Comparison of ENCODE assay signal across 8 mouse cellular contexts in genomic region chr7:31000505-31001020, GRCm38 (mm10). TPM values are rescaled to one million over a fixed set of nuclear protein-coding genes. Genes with fewer than 3 reads are reported as not detected.
DNase-seq lines count a peak whose midpoint lies in the region; ATAC-seq and TF ChIP-seq lines count a peak whose summit lies in the region.

No protein-coding gene starts in this region.

- peak overlapping the region; percentile 24 for H3K4me3 ChIP-seq in bone marrow macrophage, adult 2 months (ENCODE audit: insufficient read depth, low read length)
- no peak overlapping the region for H3K4me3 ChIP-seq in intestine, postnatal 0 days (ENCODE audit: low read depth, low read length)
- no peak overlapping the region for H3K4me3 ChIP-seq in liver, postnatal 0 days (ENCODE audit: low read depth, low read length)

- no peak for TF ChIP-seq EP300 in liver, postnatal 0 days (IDR thresholded peaks at IDR 0.05; ENCODE audit: low read depth)

- peaks cover 43% of the 10 kb centered on the region for H3K4me1 ChIP-seq in bone marrow macrophage, adult 2 months (ENCODE audit: control insufficient read depth, insufficient read depth, low read length)
- 0 out of 2 replicates have a peak, but pooled peaks cover 3% of the 10 kb centered on the region for H3K4me1 ChIP-seq in intestine, postnatal 0 days (replicated peaks; ENCODE audit: control insufficient read depth, insufficient read depth, low read length)
- peaks cover 21% of the 10 kb centered on the region for H3K4me1 ChIP-seq in liver, postnatal 0 days (ENCODE audit: insufficient read depth)

- ATAC-seq in intestine, postnatal 0 days = 0 out of 2 replicates have a peak, but pooled peaks have one; percentile 10
- ATAC-seq in liver, postnatal 0 days = peak; percentile 54

- H3K4me2 ChIP-seq in intestine, postnatal 0 days (replicated peaks; ENCODE audit: low read depth) = no peak overlapping the region
- peak overlapping the region; percentile 22; the same call in 1 of the 2 replicates for H3K4me2 ChIP-seq in liver, postnatal 0 days (ENCODE audit: low read depth, low read length)

- no peaks in the 10 kb centered on the region for H3K9me3 ChIP-seq in intestine, postnatal 0 days (ENCODE audit: control insufficient read depth)
- peaks cover 5% of the 10 kb centered on the region; the same call in 1 of the 2 replicates for H3K9me3 ChIP-seq in liver, postnatal 0 days (ENCODE audit: low read length)

- TF ChIP-seq CTCF in bone marrow macrophage, adult 2 months (IDR thresholded peaks at IDR 0.05; ENCODE audit: low read depth, low read length) = no peak
- no peak for TF ChIP-seq CTCF in intestine, postnatal 0 days (IDR thresholded peaks at IDR 0.05; ENCODE audit: low read depth)
- TF ChIP-seq CTCF in liver, postnatal 0 days (IDR thresholded peaks at IDR 0.05; ENCODE audit: low read depth) = no peak

- intact Hi-C loops in gastrocnemius, postnatal 14 days (cut with DNase I; ENCODE audit: low total_unique reads) = no loop called here

- no peak overlapping the region for H3K9ac ChIP-seq in intestine, postnatal 0 days (ENCODE audit: low read depth, low read length)
- H3K9ac ChIP-seq in liver, postnatal 0 days (replicated peaks) = no peak overlapping the region; the same call in 1 of the 2 replicates

- no peaks in the 10 kb centered on the region for H3K27me3 ChIP-seq in intestine, postnatal 0 days (replicated peaks; ENCODE audit: control insufficient read depth, insufficient read depth, low read length)
- H3K27me3 ChIP-seq in liver, postnatal 0 days (ENCODE audit: insufficient read depth, low read length) = no peaks in the 10 kb centered on the region

- DNase-seq in layer of hippocampus, adult 11-12 months (ENCODE audit: low spot score) = peak; percentile 17
- no peak for DNase-seq in layer of hippocampus, adult 18-20 months (ENCODE audit: low spot score in 2 of 2)
- peak; percentile 64 for DNase-seq in gastrocnemius, postnatal 14 days
- DNase-seq in liver, postnatal 0 days = peak; percentile 51
- DNase-seq in retina, postnatal 7 days (ENCODE audit: low read depth, low spot score) = peak; percentile 37
- peak; percentile 39 for DNase-seq in thymus, postnatal 4 days

- WGBS in intestine, postnatal 0 days = 10% methylated on average over 7 of the region's 7 CpGs
- WGBS in liver, postnatal 0 days (ENCODE audit: insufficient replicate concordance) = 8% methylated on average over 7 of the region's 7 CpGs

- no peaks in the 10 kb centered on the region for H3K36me3 ChIP-seq in intestine, postnatal 0 days (ENCODE audit: control insufficient read depth, insufficient read depth)
- H3K36me3 ChIP-seq in liver, postnatal 0 days (replicated peaks; ENCODE audit: insufficient read depth, low read length) = no peaks in the 10 kb centered on the region

- TF ChIP-seq POLR2A in bone marrow macrophage, adult 2 months (IDR thresholded peaks at IDR 0.05; ENCODE audit: borderline replicate concordance, low read depth, low read length) = no peak

- peak overlapping the region; percentile 90 for H3K27ac ChIP-seq in bone marrow macrophage, adult 2 months (ENCODE audit: insufficient read depth, low read depth, low read length)
- H3K27ac ChIP-seq in intestine, postnatal 0 days (ENCODE audit: low read depth, low read length) = no peak overlapping the region
- no peak overlapping the region for H3K27ac ChIP-seq in liver, postnatal 0 days (ENCODE audit: low read depth)

RNA-seq across cellular contexts. Expression of gene Fam187b, which starts 27.0 kb away (rescaled TPM):
- under 1 TPM in 1 of 2 experiments, not detected in 1; 0.18 TPM for total RNA-seq in layer of hippocampus, adult 18-20 months (2021)
- 4.6 and 7.3 TPM in 2 replicates for polyA plus RNA-seq in bone marrow macrophage, adult 2 months (2012; ENCODE audit: insufficient read depth, insufficient read length, missing spikeins)
- total RNA-seq in gastrocnemius, postnatal 14 days (2021) = under 1 TPM in 1 of 2 experiments, not detected in 1; 0.23 TPM
- 10.4 and 12.0 TPM in 2 replicates for polyA plus RNA-seq in intestine, postnatal 0 days (2015; fragmentation: Nextera tagmentation; extraction: Ambion mirVana)
- polyA plus RNA-seq in liver, postnatal 0 days (2015; fragmentation: Nextera tagmentation; extraction: Ambion mirVana) = 4.0 and 5.0 TPM in 2 replicates

RNA-seq across cellular contexts. Expression of gene Lsr, which starts 27.3 kb away (rescaled TPM):
- total RNA-seq in layer of hippocampus, adult 18-20 months (2021) = 1 to 10 TPM; 6.6 to 7.6 TPM
- 29.2 and 32.1 TPM in 2 replicates for polyA plus RNA-seq in bone marrow macrophage, adult 2 months (2012; ENCODE audit: insufficient read depth, insufficient read length, missing spikeins)
- under 1 TPM; 0.35 to 0.47 TPM for total RNA-seq in gastrocnemius, postnatal 14 days (2021)
- 110 and 118 TPM in 2 replicates for polyA plus RNA-seq in intestine, postnatal 0 days (2015; fragmentation: Nextera tagmentation; extraction: Ambion mirVana)
- 28.2 and 33.7 TPM in 2 replicates for polyA plus RNA-seq in liver, postnatal 0 days (2015; fragmentation: Nextera tagmentation; extraction: Ambion mirVana)

RNA-seq across cellular contexts. Expression of gene Fxyd5, which starts 41.7 kb away (rescaled TPM):
- total RNA-seq in layer of hippocampus, adult 18-20 months (2021) = 10 to 100 TPM; 16.8 to 21.5 TPM
- 1,886 and 2,039 TPM in 2 replicates for polyA plus RNA-seq in bone marrow macrophage, adult 2 months (2012; ENCODE audit: insufficient read depth, insufficient read length, missing spikeins)
- 10 to 100 TPM; 12.6 to 14.3 TPM for total RNA-seq in gastrocnemius, postnatal 14 days (2021)
- 18.2 and 19.3 TPM in 2 replicates for polyA plus RNA-seq in intestine, postnatal 0 days (2015; fragmentation: Nextera tagmentation; extraction: Ambion mirVana)
- polyA plus RNA-seq in liver, postnatal 0 days (2015; fragmentation: Nextera tagmentation; extraction: Ambion mirVana) = 25.8 and 29.4 TPM in 2 replicates

RNA-seq across cellular contexts. Expression of gene Usf2, which starts 44.0 kb away (rescaled TPM):
- 100 to 1,000 TPM; 134 to 139 TPM for total RNA-seq in layer of hippocampus, adult 18-20 months (2021)
- 208 and 246 TPM in 2 replicates for polyA plus RNA-seq in bone marrow macrophage, adult 2 months (2012; ENCODE audit: insufficient read depth, insufficient read length, missing spikeins)
- 10 to 100 TPM; 68.9 to 70.5 TPM for total RNA-seq in gastrocnemius, postnatal 14 days (2021)
- 13.3 and 15.0 TPM in 2 replicates for polyA plus RNA-seq in intestine, postnatal 0 days (2015; fragmentation: Nextera tagmentation; extraction: Ambion mirVana)
- polyA plus RNA-seq in liver, postnatal 0 days (2015; fragmentation: Nextera tagmentation; extraction: Ambion mirVana) = 11.6 and 12.0 TPM in 2 replicates

RNA-seq across cellular contexts. Expression of gene Fxyd7, which starts 50.7 kb away (rescaled TPM):
- total RNA-seq in layer of hippocampus, adult 18-20 months (2021) = 100 to 1,000 TPM in 1 of 2 experiments, 10 to 100 TPM in 1; 87.4 to 103 TPM
- not detected in 2 replicates for polyA plus RNA-seq in bone marrow macrophage, adult 2 months (2012; ENCODE audit: insufficient read depth, insufficient read length, missing spikeins)
- total RNA-seq in gastrocnemius, postnatal 14 days (2021) = 1 to 10 TPM; 2.0 to 2.1 TPM
- polyA plus RNA-seq in intestine, postnatal 0 days (2015; fragmentation: Nextera tagmentation; extraction: Ambion mirVana) = 15.2 and 16.2 TPM in 2 replicates
- 0.16 TPM in 1 of 2 replicates, not detected in the other for polyA plus RNA-seq in liver, postnatal 0 days (2015; fragmentation: Nextera tagmentation; extraction: Ambion mirVana)

Comparison
In these comparisons a context has a peak if more than half of its experiments do, and no peak if none do; other contexts are left out.
1. DNase-seq: peak in layer of hippocampus, adult 11-12 months (single experiment), gastrocnemius, postnatal 14 days (single experiment), liver, postnatal 0 days (single experiment), retina, postnatal 7 days (single experiment) and thymus, postnatal 4 days (single experiment); none in layer of hippocampus, adult 18-20 months (0 of 2).
2. RNA of gene Fxyd5, which starts 41.7 kb away (polyA plus RNA-seq): 1,886 to 2,039 TPM in bone marrow macrophage, adult 2 months; 25.8 to 29.4 TPM in liver, postnatal 0 days and 18.2 to 19.3 TPM in intestine, postnatal 0 days; every median in the first group is over 10 times any median in the second.